Mouse (Mus musculus): ENCODE results near the gene Bet1l. TPM values are rescaled to one million over a fixed set of nuclear protein-coding genes. Genes with fewer than 3 reads are reported as not detected.

The Bet1l gene
- total RNA-seq, 4 experiments from 2014 or later: 24.8 to 28.6 (median 26.2) TPM

- no peak for DNase-seq (ENCODE audit: low spot score in 2 of 2)
Observed at GRCm38 (mm10) chr7:140834968-140835757, 22.2 kb downstream of the Bet1l start, which contains the start of gene Urah. Gene Urah (plus strand): TSS chr7:140835018.

- DNase-seq (ENCODE audit: low spot score in 2 of 2): no peak
Observed at GRCm38 (mm10) chr7:140833341-140833740, 24.0 kb downstream of the Bet1l start.

- DNase-seq (ENCODE audit: low spot score in 2 of 2): no peak
Observed at GRCm38 (mm10) chr7:140831447-140831846, 25.9 kb downstream of the Bet1l start.

- DNase-seq (ENCODE audit: low spot score in 2 of 2): peak; percentile 65 to 73
Observed at GRCm38 (mm10) chr7:140828171-140828881, 29.1 kb downstream of the Bet1l start.

GRCm38 (mm10) chr7:140822731-140823130 is 34.6 kb downstream of the Bet1l start:
- no peak for DNase-seq (ENCODE audit: low spot score in 2 of 2)

- DNase-seq (ENCODE audit: low spot score in 2 of 2): peak; percentile 62 to 71
Observed at GRCm38 (mm10) chr7:140821653-140822329, 35.6 kb downstream of the Bet1l start, which contains the start of gene Zfp941. Gene Zfp941 (minus strand): TSS chr7:140822178.

GRCm38 (mm10) chr7:140821305-140821652 is 36.1 kb downstream of the Bet1l start:
- no peak for DNase-seq (ENCODE audit: low spot score in 2 of 2)

GRCm38 (mm10) chr7:140820173-140820572 is 37.2 kb downstream of the Bet1l start:
- DNase-seq (ENCODE audit: low spot score in 2 of 2): no peak

- no peak for DNase-seq (ENCODE audit: low spot score in 2 of 2)
Observed at GRCm38 (mm10) chr7:140812850-140813249, 44.5 kb downstream of the Bet1l start.

- DNase-seq (ENCODE audit: low spot score in 2 of 2): peak in 1 of 2 experiments; percentile 51
Observed at GRCm38 (mm10) chr7:140811714-140812113, 45.7 kb downstream of the Bet1l start.

- DNase-seq (ENCODE audit: low spot score in 2 of 2): no peak
Observed at GRCm38 (mm10) chr7:140810496-140810895, 46.9 kb downstream of the Bet1l start.

GRCm38 (mm10) chr7:140805704-140806103 is 51.7 kb downstream of the Bet1l start:
- peak; percentile 56 to 71 for DNase-seq (ENCODE audit: low spot score in 2 of 2)

Other genes starting within 250 kb of the Bet1l start
- not detected for gene Olfr61, start 228.6 kb downstream of the Bet1l start, total RNA-seq (2022)
- gene Olfr53, start 211.1 kb downstream of the Bet1l start, total RNA-seq (2022): under 1 TPM in 1 of 4 experiments, not detected in 3; 0.54 TPM
- gene Olfr539, start 197.6 kb downstream of the Bet1l start, total RNA-seq (2022): under 1 TPM; 0.18 to 0.36 (median 0.26) TPM
- under 1 TPM; 0.04 to 0.12 (median 0.08) TPM for gene Olfr45, start 175.6 kb downstream of the Bet1l start, total RNA-seq (2022)
- under 1 TPM in 1 of 4 experiments, not detected in 3; 0.23 TPM for gene Olfr541, start 160.3 kb downstream of the Bet1l start, total RNA-seq (2022)
- under 1 TPM in 1 of 4 experiments, not detected in 3; 0.35 TPM for gene Cyp2e1, start 93.8 kb downstream of the Bet1l start, total RNA-seq (2022)
- under 1 TPM in 3 of 4 experiments, not detected in 1; 0.43 to 0.72 (median 0.63) TPM for gene Syce1, start 69.7 kb downstream of the Bet1l start, total RNA-seq (2022)
- gene Zfp941, start 35.4 kb downstream of the Bet1l start, total RNA-seq (2022): 10 to 100 TPM; 16.3 to 17.8 (median 16.7) TPM
- gene Urah, start 22.6 kb downstream of the Bet1l start, total RNA-seq (2022): 1 to 10 TPM; 2.3 to 3.6 (median 2.6) TPM
- not detected for gene Scgb1c1, start 12.0 kb downstream of the Bet1l start, total RNA-seq (2022)
- gene Odf3, start 9.8 kb downstream of the Bet1l start, total RNA-seq (2022): not detected
- gene Gm45785, start 1.2 kb downstream of the Bet1l start, total RNA-seq (2022): 1 to 10 TPM in 1 of 4 experiments, under 1 TPM in 2, not detected in 1; 0.43 to 1.5 (median 0.85) TPM
- 10 to 100 TPM; 74.6 to 79.7 (median 77.3) TPM for gene Ric8a, start 620 bp downstream of the Bet1l start, total RNA-seq (2022)
- gene Psmd13, start 24.4 kb upstream of the Bet1l start, total RNA-seq (2022): 100 to 1,000 TPM; 105 to 120 (median 119) TPM
- gene Sirt3, start 24.7 kb upstream of the Bet1l start, total RNA-seq (2022): 10 to 100 TPM; 65.3 to 73.7 (median 70.3) TPM
- gene Cox8b, start 42.9 kb upstream of the Bet1l start, total RNA-seq (2022): 1 to 10 TPM in 3 of 4 experiments, not detected in 1; 1.8 to 2.3 (median 1.9) TPM
- gene Nlrp6, start 63.3 kb upstream of the Bet1l start, total RNA-seq (2022): under 1 TPM; 0.49 to 0.64 (median 0.59) TPM
- gene Pgghg, start 83.8 kb upstream of the Bet1l start, total RNA-seq (2022): 1 to 10 TPM; 3.6 to 6.3 (median 4.9) TPM
- gene Ifitm5, start 92.7 kb upstream of the Bet1l start, total RNA-seq (2022): not detected
- not detected for gene Gm45717, start 98.4 kb upstream of the Bet1l start, total RNA-seq (2022)
- gene Ifitm2, start 98.4 kb upstream of the Bet1l start, total RNA-seq (2022): 10 to 100 TPM; 13.8 to 19.4 (median 17.2) TPM
- 1 to 10 TPM; 2.5 to 5.1 (median 2.7) TPM for gene Ifitm1, start 109.6 kb upstream of the Bet1l start, total RNA-seq (2022)
- gene Ifitm3, start 153.2 kb upstream of the Bet1l start, total RNA-seq (2022): 10 to 100 TPM in 3 of 4 experiments, 1 to 10 TPM in 1; 9.0 to 40.6 (median 20.8) TPM
- gene Ifitm6, start 160.3 kb upstream of the Bet1l start, total RNA-seq (2022): 1 to 10 TPM in 1 of 4 experiments, not detected in 3; 1.1 TPM
- gene Gm17387, start 171.6 kb upstream of the Bet1l start, total RNA-seq (2022): not detected
- gene B4galnt4, start 203.5 kb upstream of the Bet1l start, total RNA-seq (2022): 10 to 100 TPM; 72.5 to 87.3 (median 78.8) TPM
- gene Pkp3, start 220.6 kb upstream of the Bet1l start, total RNA-seq (2022): not detected
- gene Sigirr, start 243.0 kb upstream of the Bet1l start, total RNA-seq (2022): 1 to 10 TPM; 2.6 to 3.1 (median 2.9) TPM

Measured in layer of hippocampus, adult 8-10 months (tissue).